Mouse (Mus musculus): ENCODE measurements around the gene Acsbg1.
"Not testable (repeated sequence)": the region's sequence is repeated elsewhere in the genome, so short reads cannot be mapped to it uniquely, and the experiment has no call there.

Gene Acsbg1

GRCm38 (mm10) chr9:54612781-54613191 lies 48.9 kb downstream of the Acsbg1 start:
- CTCF ChIA-PET, result interaction anchor here (0.5 kb wide), 1 partner anchor 65 kb away, joined by 3 read pairs; no protein-coding TSS in a partner anchor

DNA sequence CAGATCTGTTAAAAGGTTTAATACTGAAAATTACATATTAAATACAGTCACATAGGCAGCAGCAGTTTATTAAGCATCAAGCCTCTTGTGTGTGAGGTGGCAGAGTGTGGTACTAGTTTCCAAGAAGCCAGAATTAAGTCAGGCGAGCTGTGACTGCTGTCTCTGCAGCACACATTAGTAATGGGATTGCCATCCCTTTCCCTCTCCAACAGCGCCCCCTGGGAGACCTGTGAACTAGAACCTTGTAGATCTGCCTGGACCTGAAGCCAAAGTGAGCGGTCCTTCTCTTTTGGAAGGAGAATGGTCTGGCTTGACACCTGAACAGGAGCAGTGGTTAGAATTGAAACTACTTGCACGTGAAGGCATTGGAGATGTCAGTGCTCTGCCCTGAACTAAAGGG lies 56.8 kb downstream of the Acsbg1 start:
- CTCF ChIA-PET, result interaction anchor here (0.7 kb wide), 1 partner anchor 194 kb away, joined by 4 read pairs; no protein-coding TSS in a partner anchor

GRCm38 (mm10) chr9:54604131-54604654 lies 57.5 kb downstream of the Acsbg1 start:
- CTCF ChIA-PET, result no interaction called here

DNA sequence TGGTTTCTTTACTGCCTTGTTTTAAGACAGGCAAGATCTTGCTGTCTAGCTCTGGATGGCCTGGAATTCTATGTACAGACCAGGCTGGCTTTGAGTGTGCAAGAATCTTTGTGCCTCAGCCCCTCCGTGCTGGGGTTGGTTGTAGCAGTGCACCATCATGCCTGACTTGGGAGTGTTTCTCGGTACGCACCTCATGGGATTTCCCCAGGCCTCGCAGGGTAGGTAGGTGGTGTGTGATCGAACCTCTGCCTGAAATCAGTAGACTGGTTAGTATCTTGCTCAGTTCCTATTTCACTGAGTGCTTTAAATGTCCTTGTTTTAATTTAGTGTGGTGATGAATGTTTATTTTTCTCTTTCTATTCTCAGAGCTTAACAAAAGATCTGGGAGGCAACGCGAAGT lies 58.8 kb downstream of the Acsbg1 start:
- CTCF ChIA-PET, result no interaction called here

GRCm38 (mm10) chr9:54602386-54602785 lies 59.3 kb downstream of the Acsbg1 start:
- CTCF ChIA-PET, result no interaction called here

DNA sequence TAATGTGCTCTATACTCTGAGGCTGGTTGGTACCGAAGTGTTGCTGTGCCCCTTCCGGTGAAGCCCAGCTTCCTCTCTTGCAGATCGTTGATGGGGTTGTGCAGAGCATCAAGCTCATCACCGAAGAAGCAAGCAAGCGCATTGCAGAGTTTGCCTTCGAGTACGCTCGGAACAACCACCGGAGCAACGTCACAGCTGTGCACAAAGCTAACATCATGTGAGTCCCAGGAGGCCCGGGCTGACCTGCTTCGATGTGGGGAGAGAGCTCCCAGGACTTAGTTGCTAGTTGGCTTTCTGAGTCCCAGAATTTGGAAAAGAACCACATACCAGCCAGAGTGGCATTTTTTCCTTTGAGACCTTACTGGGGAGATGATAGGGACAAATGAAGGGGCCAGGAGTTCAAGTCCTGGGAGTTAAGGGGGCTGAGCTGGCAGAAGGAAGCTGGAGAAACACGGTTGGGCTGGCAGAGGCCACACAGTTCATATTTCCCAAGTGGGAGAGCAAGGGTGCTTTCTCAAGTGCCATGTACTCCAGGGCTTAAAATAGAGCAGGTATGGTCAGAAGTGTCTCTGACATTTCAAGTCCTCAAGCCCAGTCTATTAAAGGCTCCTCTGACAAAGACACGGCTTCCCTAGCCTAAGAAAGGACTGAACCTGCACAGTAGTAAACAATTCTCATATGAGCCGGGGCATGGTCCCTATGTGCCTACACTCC lies 64.8 kb downstream of the Acsbg1 start:
- CTCF ChIA-PET, result no interaction called here

DNA sequence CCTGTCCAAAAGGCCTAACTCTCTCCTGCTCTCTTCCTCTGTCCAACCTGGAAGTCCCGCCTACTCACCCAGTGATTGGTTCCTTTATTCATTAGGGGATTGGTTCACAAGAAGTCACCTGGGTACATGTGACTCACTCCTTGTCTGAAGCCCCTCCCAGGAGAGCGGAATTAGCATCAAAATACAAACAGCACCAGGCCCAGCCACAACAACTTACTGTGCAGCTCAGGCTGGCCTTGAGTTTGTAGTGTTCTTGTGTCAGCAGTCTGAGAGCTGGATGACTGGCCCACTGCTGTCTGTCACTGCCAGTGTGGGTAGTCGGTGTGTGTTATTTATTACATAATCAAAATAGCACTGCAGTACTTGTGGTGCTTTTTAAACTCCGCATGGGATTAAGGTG lies 68.0 kb downstream of the Acsbg1 start:
- CTCF ChIA-PET, result not testable (repeated sequence)

DNA sequence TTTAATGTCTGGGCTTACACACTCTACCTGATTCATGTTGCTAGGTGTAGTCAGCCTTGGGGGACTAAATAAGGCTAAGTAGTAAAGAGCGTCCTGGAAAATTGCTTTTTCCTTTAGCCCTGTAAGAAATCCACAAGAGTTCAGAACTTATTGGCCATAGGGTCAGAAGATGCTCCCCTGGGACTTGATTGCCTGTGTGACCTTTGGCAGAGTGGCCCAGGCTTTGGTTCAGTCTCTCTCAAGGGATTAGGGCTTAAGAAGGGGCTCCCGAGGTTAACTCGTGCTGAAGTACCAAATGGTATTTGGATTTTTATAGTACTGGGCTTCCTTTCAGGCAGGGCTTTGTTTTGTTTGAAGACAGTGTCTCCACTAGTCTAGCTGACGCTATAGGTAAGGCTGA lies 73.8 kb downstream of the Acsbg1 start:
- CTCF ChIA-PET, result no interaction called here

DNA sequence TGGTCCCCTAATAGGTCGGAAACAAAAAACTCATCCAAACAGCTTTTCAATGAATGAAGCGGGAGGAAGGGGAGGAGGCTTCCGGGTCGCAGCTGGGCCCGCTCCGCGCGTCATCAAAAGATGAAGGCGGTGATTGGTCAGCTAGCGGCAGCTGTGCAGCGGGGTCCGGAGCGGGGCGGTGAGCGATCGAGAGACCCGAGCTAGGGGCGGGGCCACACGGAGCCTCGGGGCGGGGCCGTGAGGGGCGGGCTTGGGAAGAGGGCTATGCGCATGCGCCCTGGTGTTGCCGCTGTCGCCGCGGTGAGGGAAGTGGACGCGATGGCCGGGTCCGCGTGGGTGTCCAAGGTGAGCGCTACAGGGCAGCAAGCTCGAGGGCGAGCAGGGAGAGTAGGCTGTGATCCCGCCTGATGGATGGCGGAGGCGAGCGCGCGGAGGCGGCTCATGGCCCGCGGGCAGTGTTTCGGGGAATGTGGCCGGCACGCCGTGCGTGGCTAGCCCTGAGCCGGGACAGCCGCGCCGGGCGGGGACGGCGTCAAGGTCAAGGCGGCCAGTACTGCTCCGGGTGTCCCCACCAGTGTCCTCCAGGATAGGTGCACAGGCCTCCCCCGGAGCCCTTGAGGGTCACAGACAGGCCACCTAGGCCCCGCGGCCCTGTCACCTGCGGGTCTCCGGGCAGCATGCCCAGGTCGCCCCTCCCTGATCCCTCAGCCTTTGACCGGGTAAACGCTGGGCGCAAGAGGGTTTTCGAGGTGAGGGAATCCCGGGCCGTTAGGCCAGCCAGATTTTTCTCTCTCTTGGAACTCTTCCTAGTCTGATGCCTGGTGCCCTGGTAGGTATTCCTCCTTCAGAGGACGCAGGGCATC lies 75.2 kb downstream of the Acsbg1 start, which contains the start of gene Idh3a:
TSS of gene Idh3a (plus strand) at position 136 of the 863 bp plus-strand sequence.
- CTCF ChIA-PET, result no interaction called here

DNA sequence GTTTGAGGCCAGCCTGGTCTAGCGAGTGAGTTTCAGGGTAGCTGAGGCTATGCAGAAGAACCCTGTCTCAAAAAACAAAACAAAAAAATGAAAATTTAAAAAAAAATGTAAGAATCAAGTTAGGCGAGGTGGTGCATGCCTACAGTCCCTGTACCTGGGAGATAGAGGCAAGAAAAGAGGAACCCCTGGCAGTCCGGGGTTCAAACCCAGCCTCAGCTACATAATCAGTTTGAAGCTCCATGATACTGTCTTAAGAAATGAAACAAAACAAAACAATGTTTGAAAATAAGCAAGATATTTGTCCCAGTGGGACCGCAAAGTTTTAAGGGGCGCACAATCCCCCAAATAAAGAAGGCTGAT lies 75.9 kb downstream of the Acsbg1 start:
- CTCF ChIA-PET, result no interaction called here

GRCm38 (mm10) chr9:54584127-54584526 lies 77.5 kb downstream of the Acsbg1 start:
- CTCF ChIA-PET, result not testable (repeated sequence)

DNA sequence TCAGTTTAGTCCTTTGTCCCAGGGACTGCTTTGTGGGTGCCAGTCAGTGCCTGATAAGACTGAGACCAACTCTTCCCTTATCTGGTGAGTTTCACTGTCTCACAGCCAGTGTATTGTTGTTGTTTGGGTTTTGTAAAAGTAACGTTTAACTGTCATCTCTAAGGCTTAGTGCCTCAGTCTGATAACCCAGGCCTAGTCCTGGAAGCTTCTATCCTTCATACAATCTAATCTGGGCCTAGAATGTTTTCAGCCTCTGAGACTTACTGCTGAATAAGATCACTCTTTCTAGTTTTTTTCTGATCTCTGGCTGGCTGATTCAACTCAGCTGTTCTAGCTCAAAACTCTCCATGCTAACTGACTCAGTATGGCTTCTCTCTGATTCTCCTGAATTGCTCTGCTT lies 78.0 kb downstream of the Acsbg1 start:
- CTCF ChIA-PET, result no interaction called here

- CTCF ChIA-PET, result no interaction called here
Measured at GRCm38 (mm10) chr9:54571130-54571839, 90.4 kb downstream of the Acsbg1 start.

GRCm38 (mm10) chr9:54568732-54569131 lies 92.9 kb downstream of the Acsbg1 start:
- CTCF ChIA-PET, result no interaction called here

DNA sequence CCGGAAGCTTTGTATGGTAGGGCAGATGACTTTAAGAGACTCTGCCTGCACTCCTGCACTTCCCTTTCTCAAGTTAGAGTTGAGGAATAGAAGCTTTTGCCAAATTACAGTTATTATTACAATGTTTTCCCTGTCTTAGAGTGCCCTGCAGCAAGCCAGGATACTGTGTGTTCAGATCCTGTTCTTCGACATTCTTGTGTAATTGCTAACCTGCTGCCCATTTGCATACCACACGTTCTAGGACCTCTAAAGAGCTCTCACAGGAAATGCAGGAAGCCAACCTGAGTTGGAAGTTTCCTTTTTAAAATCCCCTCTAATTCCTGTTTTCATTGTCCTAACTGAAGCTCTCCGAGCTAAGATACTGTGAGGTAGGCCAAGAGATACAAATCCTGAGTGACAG lies 94.7 kb downstream of the Acsbg1 start:
- CTCF ChIA-PET, result no interaction called here

DNA sequence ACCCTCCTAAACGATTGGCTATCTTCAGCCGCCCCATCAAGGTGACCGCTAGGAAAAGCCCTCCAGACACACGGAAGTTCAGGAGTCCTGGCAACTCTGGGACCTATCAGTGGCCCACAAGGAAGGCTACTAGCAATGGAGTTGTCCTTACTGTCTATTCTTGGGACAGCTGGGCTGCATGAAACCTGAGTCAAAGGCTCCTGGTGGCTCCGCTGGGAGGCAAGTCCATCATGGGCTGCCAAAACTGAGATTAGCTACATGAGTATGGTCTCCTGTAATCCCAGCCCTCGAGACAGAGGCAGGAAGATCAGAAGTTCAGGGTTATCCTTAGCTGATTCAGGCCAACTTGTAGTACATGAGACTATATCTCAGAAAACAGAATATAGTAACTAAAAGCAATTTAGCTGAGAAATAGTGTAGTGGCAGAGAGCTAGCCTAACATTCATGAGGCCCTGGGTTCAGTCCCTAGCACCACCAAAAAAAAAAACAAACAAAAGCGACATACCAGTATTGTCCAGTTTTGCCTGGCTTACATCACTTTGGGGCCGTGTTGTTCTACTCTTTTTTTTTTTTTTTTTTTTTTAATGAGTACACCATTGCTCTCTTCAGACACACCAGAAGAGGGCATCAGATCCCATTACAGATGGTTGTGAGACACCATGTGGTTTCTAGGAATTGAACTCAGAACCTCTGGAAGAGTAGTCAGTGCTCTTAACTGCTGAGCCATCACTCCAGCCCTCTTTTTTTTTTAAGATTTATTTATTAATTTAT lies 100.7 kb downstream of the Acsbg1 start:
- CTCF ChIA-PET, result no interaction called here

DNA sequence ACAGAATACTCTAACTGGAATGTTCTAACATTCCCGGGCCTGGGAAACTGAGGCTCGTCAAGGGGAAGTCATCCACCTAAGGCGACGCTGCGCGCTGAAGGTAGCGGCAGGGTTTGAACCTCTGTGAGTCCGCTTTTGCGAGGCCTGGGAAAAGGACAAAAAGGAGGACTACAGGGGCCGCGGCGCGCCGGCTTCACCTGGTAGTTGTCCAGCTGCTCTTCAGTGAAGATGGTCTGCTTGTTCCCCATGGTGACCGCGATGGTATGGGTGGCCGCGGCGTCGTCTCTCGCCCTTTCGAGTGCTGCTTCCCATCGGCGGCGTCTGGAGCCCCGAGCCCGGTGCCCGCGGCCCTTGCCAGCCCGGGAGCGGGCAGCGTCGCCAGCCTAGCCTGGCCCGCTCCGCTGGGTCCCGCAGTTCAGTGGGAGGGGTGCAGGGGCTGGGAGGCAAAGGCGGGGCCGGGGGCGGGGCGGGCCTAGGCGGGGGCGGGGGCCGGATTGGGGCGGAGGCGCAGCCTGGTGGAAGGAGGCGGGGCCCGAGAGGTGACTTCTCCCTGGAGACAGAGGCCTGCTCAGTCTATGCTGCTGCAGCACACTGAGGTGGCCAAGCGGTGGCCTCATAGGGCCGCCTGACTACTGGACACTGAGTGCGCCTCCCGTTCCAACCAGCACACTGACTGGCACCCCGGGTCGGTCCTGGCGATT lies 101.7 kb downstream of the Acsbg1 start, which contains the start of gene Cib2:
TSS of gene Cib2 (minus strand) at position 448 of the 701 bp plus-strand sequence.
- CTCF ChIA-PET, result interaction anchor here (0.6 kb wide), 1 partner anchor 117 kb away, joined by 3 read pairs; no protein-coding TSS in a partner anchor

DNA sequence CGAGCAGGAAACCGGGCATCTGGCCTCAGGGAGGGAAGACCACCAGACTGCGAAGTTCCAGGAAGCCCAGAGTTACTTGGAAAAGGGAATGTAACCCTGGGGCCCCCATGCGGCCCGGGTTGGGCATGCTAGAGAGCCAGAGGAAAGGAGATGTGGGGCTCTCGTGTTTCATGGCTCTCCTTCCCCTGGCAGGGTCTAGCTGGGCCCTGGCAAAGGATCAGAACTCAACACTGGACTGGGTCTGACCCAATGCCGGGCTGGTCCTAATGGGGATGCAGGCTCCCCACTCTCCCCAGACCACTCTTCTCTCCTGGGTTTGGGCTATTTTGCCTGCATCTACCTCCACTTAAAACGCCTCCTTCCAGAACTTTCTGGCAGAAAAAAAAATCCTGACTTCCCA lies 102.9 kb downstream of the Acsbg1 start:
- CTCF ChIA-PET, result no interaction called here

DNA sequence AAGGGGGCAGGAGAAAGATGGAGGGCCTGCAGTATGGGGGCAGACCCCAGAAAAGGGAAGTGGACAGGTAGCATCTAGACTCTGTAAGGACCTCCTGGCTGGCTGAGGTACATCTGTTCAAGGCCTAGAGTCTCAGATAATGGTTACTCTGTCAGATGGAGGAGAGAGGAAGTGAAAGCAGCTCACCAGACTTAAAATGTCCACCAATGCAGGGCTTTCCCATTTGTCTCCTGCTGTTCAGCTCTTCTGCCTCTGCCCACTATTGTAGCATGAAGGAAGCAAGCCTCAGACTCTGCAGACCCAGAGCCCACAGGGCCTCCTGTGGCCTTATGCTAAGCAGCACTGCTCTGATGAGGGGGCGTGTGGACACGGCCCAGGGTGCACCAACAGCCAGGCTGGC lies 106.6 kb downstream of the Acsbg1 start:
- CTCF ChIA-PET, result interaction anchor here (0.5 to 0.8 kb wide), 2 partner anchors 10 to 1280 kb away, joined by 3 read pairs; no protein-coding TSS in a partner anchor
